Mouse (Mus musculus): ENCODE results near the gene Irgm1.
"Not testable (repeated sequence)": the region's sequence is repeated elsewhere in the genome, so short reads cannot be mapped to it uniquely, and the experiment has no call there.

Gene Irgm1

DNA sequence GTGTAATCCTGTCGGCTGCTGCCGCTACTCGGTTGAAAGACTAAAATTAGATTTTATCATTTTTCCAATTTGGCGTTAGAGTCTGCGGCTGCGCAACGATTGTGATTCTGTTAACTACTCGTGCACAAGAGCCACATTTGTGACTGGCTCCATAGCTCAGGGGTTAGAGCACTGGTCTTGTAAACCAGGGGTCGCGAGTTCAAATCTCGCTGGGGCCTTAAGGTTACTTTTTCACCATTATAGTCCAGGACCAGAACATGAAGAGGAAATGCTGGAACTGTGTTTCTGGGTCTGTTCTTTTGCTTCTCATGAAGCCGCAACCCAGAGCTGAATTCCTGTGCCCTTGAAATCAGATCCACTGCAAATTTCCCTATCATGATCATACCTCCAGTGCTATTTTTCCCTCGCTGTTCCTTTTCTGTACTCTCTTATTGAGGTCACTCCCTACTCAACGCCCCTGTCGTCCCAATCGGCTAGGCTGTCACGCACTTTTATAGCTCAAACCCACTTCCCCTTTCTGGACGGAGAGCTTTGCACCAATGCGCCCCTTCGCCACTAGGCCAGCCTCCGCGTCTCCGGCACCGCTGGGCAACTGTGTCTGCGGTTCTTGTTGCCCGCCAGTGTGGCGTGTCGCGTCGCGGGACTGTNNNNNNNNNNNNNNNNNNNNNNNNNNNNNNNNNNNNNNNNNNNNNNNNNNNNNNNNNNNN, 17.9 kb downstream of the Irgm1 start:
- peak; percentile 88 for DNase-seq

DNA sequence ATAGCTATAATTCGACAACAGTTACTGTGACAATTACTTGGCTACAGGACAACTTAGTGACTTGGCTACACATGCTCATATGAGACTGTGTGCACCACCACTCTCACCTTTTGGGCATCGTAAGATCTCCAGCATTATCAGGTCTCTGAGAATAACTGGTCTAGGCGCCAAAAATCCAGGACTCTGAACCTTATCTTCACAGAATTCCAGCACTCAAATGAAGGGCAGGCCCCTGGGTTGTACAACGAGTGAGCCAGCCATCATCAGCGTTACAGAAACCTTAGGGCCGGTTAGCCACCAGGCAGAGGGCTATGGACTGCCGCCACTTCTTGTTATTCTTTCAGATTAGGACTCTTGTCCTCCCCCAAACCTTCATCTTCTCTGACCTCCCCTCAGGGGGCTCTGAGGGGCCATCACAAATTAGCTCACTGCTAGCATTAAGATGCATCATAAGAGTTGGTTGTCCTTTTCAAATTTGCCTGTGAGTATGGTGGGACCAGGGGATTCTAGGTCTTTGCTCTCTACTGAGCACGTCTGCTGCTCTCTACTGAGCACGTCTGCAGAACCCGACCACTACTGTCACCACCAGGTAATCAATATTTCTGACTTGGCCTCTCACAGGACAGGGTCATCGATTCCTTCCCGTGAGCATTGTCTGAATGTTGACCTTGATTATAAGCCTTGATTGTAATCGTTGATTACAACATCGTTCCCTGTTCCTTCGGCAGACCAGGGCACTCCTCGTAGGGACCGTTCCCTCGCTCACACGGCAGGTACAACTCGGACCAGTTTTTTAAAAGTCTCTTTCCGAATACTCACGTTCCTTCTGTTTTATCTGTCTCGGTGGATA, 18.6 kb downstream of the Irgm1 start:
- DNase-seq: no peak

DNA sequence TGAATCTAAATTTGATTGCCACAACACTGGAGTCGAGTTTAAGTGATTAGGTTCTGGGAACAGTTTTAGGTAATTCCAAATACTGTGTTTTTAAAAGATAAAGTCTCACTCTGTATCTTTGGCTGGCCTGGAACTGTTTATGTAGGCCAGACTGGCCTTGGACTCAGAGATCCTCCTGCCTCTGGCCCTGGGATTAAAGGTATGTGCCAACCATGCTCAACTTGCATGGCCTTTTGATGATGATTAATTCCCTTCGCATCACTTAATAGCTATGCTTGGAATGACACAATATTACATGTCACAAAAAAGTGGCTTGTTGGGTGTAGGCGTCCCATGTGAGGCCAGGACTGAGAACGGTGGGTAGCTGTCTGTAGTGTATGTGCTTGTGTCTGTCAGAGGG, 19.3 kb downstream of the Irgm1 start:
- DNase-seq: no peak

DNA sequence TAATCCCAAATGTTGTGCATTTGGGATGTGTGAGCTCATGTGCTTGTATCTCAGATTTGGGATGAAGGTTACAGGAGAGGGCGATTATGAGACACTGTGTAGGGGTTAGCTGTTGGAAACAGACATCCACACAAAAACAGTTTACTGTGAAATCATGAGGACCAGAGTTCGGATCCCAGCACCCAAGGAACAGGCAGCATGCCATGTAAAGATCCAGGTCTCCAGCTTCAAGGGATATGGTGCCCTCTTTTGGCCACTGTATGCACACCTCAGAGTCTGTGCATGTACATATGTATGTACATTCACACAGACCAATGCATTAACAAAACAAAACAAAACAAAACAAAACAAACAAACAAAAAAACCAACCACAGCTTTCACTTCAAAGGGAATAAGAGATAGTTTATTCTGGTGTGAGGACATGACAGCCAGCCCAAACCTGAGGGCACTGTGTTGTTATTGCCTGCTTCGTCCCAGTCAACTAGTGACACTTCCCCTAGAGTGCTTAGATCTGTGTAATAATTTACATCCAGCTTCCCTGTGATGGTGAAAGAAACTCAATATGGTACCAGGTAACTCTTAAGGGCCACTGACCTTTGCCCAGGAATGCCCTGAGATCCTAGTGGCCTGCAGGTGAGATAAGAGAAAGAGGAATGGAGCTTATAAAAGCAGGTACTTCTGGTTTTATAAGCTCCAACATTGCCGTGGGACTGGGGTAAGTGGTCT, 20.1 kb downstream of the Irgm1 start:
- no peak for DNase-seq

DNA sequence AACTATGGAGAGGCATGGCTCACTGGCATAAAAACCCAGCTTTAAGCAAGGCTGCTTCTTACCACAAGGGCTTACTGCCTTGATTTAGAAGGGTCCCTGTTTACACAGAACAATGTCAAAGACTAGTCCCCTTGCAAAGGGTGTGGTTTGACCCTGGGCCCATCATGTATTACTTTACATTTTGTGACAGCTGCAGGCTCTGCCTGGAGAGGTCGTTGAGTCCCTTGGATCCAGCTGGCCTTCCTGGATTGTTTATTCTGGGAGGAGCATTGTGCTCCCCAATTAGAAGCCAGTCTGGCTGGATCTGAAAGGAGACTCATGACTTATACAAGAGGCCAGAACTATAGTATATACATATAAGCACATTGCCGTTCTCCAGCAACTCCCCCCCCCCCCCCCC, 21.2 kb downstream of the Irgm1 start:
- DNase-seq: no peak

DNA sequence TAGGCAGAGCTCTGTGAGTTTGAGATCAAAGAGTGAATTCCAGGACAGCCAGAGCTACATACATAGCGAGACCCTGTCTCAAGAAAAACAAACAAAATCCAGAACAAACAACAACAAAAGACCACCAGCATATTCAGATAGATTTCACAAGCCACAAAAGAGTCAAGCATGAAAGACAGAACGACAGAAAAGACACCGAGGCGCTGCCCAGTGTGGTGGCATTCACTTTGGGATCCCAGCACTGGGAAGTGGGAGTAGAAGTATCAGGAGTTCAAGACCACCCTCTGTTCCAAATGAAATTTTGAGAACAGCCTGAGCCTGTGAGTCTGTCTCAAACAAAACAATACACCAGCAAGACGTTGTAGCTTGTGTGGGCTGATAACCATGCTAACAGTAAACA, 24.6 kb downstream of the Irgm1 start:
- DNase-seq: no peak

DNA sequence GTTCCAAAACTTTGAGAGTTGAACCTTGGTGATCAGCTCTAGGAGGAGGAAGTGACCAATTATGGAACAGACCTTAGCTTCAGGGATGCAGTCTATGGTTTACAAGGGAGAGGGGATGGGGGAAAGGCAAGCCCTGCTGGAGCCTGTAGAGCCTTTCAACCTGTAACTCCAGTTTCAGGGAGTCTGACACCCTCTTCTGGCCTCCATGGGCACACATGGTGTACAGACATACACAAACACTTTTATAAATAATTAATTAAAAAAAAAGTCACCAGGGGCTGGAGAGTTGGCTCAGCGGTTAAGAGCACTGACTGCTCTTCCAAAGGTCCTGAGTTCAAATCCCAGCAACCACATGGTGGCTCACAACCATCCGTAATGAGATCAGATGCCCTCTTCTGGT, 25.1 kb downstream of the Irgm1 start:
- not testable (repeated sequence) for DNase-seq

DNA sequence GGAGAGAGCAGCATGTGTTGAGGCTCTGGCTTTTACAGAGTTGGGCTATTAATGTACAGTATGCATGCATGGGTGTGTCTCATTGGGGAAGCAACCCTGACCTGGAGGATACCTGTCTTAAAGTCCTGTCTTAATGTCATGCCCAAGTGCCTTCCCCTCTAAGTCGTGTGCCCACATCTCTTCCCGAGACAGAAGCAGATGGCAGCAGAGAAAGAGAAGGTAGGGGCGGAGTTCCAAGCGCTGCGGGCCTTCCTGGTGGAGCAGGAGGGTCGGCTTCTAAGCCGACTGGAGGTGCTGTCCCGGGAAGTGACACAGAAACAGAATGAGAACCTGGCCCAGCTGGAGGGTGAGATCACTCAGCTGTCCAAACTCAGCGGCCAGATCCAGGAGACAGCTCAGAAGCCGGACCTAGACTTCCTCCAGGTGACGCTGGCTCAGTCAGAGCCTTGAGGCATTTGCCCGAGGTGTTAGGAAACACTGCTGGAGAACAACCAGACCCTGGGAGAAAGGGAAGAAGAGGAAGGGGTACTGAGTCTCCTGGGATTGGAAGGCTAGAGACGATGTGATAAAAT, 26.2 kb downstream of the Irgm1 start:
- no peak for DNase-seq

DNA sequence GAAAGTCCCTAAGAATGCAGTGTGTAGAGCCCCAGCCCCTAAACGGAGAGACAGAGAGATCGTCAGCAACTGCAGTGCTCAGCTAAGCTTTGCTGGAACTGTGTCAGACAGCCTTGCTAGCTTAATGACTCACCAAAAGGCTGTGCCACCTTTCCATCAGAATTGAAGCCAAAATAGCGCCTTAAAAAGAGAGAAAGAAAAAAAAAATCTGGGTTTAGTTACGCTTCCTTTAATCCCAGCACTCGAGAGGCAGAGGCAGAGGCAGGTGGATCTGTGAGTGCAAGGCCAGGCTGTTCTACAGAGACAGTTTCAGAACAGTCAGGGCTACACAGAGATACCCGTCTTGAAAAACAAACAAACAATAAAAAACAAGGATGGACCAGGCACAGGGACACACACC, 27.2 kb downstream of the Irgm1 start:
- no peak for DNase-seq

DNA sequence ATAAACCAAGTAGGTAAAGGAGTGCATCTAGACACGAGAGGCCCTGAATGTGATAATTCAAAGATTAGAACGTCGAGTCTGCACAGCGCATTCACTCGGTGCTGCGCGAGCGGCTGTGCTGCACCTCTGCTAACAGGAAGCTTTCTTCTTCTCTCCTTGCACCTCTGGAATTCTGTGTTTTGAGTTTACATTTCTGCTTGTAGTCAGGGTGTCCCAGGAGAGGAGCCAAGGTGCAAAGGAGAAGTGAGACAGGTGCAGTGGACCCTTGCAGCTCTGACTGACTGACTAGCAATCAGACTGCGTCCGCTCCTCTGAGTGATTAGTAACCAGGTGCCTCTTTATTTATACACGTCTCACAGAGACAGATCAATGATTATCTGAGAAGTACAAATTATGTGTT, 28.3 kb downstream of the Irgm1 start:
- no peak for DNase-seq

DNA sequence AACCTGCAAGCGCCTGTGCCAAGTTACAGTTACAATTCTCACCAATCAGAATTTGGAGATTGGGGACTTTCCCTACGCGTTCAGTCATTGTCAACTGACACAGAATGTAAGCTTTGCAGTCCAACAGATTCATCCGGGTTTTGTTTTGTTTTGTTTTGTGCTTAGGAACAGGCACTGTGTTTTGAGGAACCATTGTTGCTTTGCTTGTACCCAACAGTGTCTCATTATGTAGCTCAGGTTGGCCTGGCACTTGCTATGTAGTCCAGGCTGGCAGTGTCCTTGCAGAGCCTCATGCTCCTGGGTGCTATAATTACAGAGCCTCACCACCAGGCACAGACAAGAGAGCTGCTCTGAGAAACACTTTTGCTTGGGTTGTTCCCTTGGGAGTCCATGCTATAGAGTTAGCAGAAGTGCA, 29.1 kb downstream of the Irgm1 start:
- DNase-seq: no peak

DNA sequence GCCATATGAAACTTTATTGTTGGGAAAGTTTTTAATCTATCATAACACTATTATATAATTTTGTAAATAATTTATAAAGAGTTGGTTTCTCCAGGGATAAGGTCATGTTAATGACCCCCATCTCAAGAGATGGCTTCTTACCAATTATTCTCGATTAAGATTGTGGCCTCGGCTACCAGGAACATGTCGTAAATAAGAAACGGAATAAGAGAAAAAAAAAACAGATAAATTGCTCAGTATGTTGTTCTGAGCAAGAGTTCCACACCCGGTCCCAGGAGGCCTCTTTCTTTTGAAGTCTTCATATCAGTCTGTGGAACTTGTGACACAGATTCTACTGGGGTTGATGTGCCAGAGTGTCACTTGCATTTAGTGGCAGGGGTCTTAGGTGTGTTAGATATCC, 30.3 kb downstream of the Irgm1 start:
- DNase-seq: no peak

DNA sequence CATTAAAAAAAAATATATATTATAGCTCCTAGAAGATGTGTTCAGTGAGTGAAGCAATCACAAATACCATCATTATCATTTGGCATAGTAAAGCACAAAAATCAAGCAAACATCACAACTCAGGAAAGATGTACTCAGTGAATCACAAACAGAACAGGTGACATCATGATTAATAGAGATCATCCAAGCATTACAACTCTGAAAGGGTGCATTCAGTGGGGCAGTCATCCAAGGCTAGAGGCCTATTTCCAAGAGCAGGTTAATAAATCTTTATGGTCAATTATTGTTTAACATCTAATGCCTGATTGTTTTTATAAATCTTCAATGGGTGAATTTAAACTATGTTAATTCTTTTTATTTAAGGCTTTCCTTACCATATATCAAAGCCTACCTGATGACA, 30.7 kb downstream of the Irgm1 start:
- DNase-seq: no peak

DNA sequence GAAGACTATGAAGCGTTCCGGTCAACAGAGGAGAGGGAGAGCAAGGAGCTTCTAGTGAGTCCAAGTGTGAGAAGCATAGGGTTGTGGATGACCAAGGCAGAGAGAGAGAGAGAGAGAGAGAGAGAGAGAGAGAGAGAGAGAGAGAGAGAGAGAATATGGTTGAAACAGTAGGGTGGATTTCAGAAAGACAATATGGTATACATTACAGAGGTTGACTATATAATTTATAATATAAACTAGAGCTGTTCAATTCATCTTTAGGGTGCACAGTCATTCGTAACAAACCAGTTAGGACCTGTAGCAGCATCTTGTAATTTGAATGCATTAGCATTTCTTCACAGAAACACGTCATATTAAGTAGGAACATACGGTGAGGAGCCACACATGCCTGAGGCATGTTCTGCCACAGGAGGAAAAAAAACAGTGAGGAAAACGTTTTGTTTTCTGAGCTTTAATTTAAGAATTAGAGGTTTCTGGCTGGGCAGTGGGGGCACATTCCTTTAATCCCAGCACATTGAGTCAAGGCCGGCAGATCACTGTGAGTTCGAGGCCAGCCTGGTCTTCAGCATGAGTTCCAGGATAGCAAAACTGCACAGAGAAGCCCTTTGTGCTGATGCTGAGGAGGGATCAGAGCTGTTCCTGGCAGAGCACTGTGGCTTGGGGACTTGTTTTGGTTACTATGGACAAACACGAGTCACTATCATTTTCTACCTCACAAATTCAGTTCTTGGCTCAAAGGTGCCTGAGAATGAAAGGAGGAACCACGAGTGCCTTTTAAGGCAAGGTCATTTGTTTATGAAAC, 32.4 kb downstream of the Irgm1 start:
- DNase-seq: no peak

DNA sequence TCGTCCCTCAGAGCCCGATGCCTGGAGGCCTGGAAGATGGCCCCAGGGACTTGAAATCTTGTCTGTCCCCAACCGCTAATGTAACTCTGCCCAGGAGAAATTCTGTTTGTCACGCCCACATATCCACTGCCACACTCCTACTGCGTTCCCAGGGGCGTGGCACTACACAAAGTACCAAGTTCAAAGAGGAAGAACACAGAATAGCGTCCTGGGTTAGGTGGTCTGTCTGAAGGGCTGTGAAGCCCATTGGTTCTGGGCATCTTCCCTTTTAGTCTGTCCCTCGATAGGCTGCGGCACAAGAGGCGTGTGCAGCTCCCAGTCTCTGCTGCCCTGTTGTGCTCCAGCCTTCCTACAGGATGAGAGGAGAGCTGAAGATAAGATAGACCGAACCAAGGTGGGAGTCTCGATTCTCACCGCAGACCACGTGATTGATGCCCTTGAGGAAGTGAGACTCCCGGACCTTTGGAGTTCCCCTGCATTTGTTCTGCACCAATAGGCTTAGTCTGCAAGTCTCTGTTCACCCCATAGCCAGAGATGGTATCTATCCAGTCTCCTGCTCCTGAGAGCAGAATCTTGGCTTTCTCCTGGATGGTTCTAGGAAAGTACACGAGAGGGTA, 33.2 kb downstream of the Irgm1 start:
- no peak for DNase-seq

DNA sequence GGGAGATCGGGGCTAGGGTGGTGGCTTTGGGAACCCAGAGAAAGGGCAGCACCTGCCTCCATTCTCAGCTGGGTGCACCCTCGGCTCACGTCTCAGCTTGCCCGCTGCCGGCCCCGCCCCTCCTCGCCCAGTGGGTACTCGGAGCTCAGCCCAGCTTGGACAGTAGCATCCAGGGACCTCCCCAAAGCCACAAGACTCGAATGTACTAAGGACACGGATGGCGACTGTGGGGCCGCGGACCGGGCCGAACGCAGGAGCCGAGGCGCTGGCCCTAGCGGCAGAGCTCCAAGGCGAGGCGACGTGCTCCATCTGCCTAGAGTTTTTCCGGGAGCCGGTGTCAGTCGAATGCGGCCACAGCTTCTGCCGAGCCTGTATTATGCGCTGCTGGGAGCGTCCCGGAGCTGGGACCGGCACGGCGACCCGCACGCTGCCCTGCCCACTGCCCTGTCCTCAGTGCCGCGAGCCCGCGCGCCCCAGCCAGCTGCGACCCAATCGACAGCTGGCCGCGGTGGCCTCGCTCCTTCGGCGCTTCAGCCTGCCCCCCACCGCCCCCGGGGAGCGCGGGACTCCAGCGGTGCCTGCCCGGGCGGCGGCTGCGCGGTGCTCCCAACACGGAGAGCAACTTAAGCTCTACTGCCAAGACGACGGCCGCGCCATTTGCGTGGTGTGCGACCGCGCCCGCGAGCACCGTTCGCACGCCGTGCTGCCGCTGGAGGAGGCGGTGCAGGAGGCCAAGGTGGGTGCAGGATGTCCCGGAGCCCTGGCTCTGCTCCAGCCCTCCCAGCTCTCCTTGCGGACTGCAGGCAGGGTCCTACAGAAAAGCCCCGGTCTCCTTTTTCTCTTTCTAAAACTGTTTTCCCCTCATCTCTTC, 33.9 kb downstream of the Irgm1 start:
- DNase-seq: no peak

DNA sequence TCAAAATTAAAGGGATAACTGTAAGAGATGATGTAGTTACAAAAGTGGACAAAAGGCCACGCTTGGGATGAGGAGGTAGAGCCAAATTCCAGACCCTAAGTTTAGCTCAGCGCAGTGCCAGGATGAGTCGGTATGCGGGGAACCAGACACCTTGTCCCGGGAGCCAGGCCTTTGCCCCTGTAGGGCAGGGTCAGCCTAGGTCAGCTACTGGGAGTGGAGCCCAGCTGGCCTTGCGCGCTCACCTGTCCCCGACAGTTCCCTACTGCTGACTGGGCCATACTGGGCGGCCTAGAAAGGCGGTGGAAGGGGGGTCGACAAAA, 34.5 kb downstream of the Irgm1 start:
- DNase-seq: no peak

DNA sequence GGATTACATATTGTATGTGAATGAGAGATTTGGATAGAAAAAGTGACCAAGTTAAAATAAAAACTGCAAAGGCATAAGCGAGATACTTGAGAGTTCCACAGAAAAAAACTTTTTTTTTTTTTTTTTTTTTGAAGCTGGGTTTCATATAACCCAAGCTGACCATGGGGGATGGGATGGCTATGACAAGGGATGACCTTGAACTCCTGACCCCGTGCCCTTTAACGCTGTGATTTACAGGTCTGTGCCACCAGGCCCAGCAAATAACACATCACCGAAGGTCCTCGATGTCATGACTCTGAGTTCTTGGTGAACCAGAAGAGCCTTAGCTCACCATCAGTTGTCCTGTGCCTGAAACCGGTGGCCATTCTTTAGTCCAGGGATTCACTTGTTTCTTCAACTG, 35.6 kb downstream of the Irgm1 start:
- no peak for DNase-seq

DNA sequence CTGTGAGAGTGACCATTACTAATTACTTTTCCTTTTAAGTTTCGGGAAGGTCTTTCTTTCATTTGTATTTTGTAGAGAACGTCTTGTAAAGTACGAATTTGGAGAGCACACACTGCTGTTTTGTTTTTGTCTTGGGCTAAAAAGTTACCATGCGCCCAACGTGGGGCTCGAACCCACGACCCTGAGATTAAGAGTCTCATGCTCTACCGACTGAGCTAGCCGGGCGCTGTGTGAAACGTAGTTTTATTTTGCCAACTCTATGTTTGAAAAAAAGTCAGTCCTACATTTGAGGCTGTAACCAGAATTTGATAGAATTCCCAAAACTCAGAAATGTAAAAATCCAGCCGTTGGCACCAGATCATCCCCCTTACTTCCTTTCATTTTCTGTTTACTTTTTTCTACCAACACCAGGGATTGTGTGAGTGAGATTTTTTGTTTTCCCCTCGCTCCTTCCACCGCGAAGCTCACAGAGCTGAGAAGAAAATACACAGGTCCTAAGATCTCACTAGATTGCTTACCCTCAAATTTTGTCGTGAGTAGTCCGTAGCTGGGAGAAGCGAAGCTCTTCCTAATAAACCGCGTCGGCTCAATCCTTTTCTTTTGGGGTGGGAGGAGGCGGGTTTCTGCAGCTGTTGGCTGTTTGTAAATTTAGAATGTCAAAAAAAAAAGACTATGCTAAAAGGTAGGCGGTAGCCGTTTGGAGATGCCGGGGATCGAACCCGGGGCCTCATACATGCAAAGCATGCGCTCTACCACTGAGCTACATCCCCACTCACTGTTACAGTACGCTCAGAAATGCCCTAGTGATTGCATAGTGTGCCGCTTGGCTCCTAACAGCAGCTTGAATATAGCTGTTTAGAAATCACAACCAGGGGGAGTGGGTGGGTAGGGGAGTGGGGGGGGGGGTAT, 37.5 kb downstream of the Irgm1 start:
- DNase-seq: peak; percentile 88

DNA sequence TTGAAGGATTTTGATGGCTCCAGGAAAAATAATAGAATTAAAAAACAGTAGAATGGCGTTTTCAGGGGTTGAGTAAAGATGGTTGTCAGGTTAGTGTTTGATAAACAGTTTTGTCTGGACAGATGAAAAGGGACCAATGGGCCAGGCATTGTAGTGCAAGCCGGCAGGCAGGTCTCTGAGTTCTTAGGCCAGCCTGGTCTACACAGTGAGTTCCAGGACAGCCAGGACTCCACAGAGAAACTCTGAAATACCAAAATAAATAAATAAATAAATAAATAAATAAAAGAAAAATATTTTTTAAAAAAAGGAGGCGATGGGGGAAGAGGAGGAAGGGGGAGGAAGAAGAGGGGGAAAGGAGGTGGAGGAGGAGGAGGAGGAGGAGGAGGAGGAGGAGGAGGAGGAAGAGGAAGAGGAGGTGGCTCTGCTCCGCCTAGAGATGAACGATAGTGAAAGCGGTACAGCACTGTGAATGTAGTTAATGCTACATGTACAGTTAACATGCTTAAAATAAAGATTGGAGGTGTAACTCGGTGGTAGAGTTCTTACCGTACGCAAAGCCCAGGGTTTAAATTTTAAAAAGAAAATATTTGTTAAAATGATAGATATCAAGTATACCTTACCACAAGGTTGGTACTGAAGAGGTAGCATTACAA, 38.3 kb downstream of the Irgm1 start:
- DNase-seq: no peak
